Mouse (Mus musculus): ENCODE data around the gene Cuedc2.

Gene Cuedc2

GRCm38 (mm10) chr19:46338331-46338936 lies at the start of gene Cuedc2:
TSS of gene Cuedc2 (minus strand) at chr19:46338702.
- peak; percentile 98 for DNase-seq (ENCODE audit: low read depth)

GRCm38 (mm10) chr19:46382275-46382674 lies 43.8 kb upstream of the Cuedc2 start:
- DNase-seq (ENCODE audit: low read depth) = no peak

- no peak for DNase-seq (ENCODE audit: low read depth)
These were observed 37.4 kb upstream of the Cuedc2 start for GRCm38 (mm10) chr19:46375891-46376290.

- DNase-seq (ENCODE audit: low read depth) = no peak
These were observed 37.0 kb upstream of the Cuedc2 start for GRCm38 (mm10) chr19:46375489-46375888.

GRCm38 (mm10) chr19:46374477-46375088 lies 36.1 kb upstream of the Cuedc2 start:
- DNase-seq (ENCODE audit: low read depth) = no peak

- peak; percentile 41 for DNase-seq (ENCODE audit: low read depth)
These were observed 30.7 kb upstream of the Cuedc2 start for GRCm38 (mm10) chr19:46369204-46369603.

GRCm38 (mm10) chr19:46367798-46368590 lies 29.5 kb upstream of the Cuedc2 start:
- DNase-seq (ENCODE audit: low read depth) = no peak

- no peak for DNase-seq (ENCODE audit: low read depth)
These were observed 24.9 kb upstream of the Cuedc2 start for GRCm38 (mm10) chr19:46363294-46364009.

GRCm38 (mm10) chr19:46362104-46362503 lies 23.6 kb upstream of the Cuedc2 start:
- DNase-seq (ENCODE audit: low read depth) = no peak

GRCm38 (mm10) chr19:46358381-46358780 lies 19.9 kb upstream of the Cuedc2 start:
- DNase-seq (ENCODE audit: low read depth) = no peak

GRCm38 (mm10) chr19:46357344-46358280 lies 19.1 kb upstream of the Cuedc2 start:
- peak; percentile 48 for DNase-seq (ENCODE audit: low read depth)

- DNase-seq (ENCODE audit: low read depth) = peak; percentile 92
These were observed 18.2 kb upstream of the Cuedc2 start for GRCm38 (mm10) chr19:46356701-46357138.

GRCm38 (mm10) chr19:46350168-46350932 lies 11.8 kb upstream of the Cuedc2 start, which contains the start of gene 2310034G01Rik:
TSS of gene 2310034G01Rik (minus strand) at chr19:46350302.
- no peak for DNase-seq (ENCODE audit: low read depth)

GRCm38 (mm10) chr19:46349550-46349949 lies 11.0 kb upstream of the Cuedc2 start:
- DNase-seq (ENCODE audit: low read depth) = no peak

GRCm38 (mm10) chr19:46348761-46349458 lies 10.4 kb upstream of the Cuedc2 start:
- peak; percentile 81 for DNase-seq (ENCODE audit: low read depth)

GRCm38 (mm10) chr19:46347936-46348668 lies 9.6 kb upstream of the Cuedc2 start:
- DNase-seq (ENCODE audit: low read depth) = peak; percentile 32

GRCm38 (mm10) chr19:46347146-46347545 lies 8.6 kb upstream of the Cuedc2 start:
- no peak for DNase-seq (ENCODE audit: low read depth)

GRCm38 (mm10) chr19:46344710-46345419 lies 6.4 kb upstream of the Cuedc2 start:
- DNase-seq (ENCODE audit: low read depth) = no peak

Data from induced T-regulatory cell, adult 2 months (primary cell).